ENCODE assay signal across 22 mouse cellular contexts in the genomic region with DNA sequence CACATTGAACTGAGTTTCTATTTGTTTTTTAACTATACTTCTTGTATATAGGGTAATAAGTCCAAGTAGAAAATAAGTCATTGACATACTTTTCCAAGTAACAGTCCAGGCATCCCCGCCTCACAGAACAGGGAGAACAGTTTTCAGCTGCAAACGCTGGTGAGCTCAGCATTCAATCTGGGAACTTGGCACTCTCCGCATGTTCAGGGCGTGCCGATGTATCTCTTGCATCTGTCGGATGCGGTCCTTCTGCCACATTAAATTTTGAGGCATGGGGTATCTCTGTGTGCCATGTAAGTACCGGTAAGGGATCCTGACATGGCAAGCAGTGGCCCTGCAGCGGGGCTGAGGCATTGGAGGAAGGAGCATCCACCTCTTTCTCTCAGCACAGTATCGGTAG. TPM values are rescaled to one million over a fixed set of nuclear protein-coding genes. Genes with fewer than 3 reads are reported as not detected.
DNase-seq lines count a peak whose midpoint lies in the region; TF ChIP-seq lines count a peak whose summit lies in the region.
"Had no signal": no experiment of that assay in that cellular context is flagged by ENCODE, and none has a peak within 500 bp of the region (broad histone marks: within the 10 kb centered on the region; RNA-seq: fewer than 3 reads in every experiment).

No protein-coding gene starts in this region.

- peak overlapping the region; percentile 17 for H3K4me3 ChIP-seq in cerebellum, adult 2 months (replicated peaks; ENCODE audit: insufficient read depth, low read depth, low read length)
- no peak overlapping the region for H3K4me3 ChIP-seq in gastrocnemius, adult 2 months
- H3K4me3 ChIP-seq: embryonic facial prominence, embryonic 15.5 days; hindbrain, embryonic 10.5 days; limb, embryonic 15.5 days; liver, embryonic 15.5 days; midbrain, embryonic 13.5 days; neural tube, embryonic 12.5 days had no signal

- H3K27me3 ChIP-seq in cerebellum, adult 2 months (ENCODE audit: control insufficient read depth, insufficient read depth, low read length), result no peaks in the 10 kb centered on the region
- H3K27me3 ChIP-seq: embryonic facial prominence, embryonic 15.5 days; limb, embryonic 15.5 days; liver, embryonic 15.5 days; midbrain, embryonic 13.5 days; neural tube, embryonic 12.5 days; Patski had no signal

- no peak overlapping the region for H3K27ac ChIP-seq in cerebellum, adult 2 months (ENCODE audit: insufficient read depth, low read length)
- no peak overlapping the region for H3K27ac ChIP-seq in gastrocnemius, adult 2 months
- H3K27ac ChIP-seq: embryonic facial prominence, embryonic 15.5 days; hindbrain, embryonic 10.5 days; kidney, postnatal 0 days; limb, embryonic 15.5 days; liver, embryonic 15.5 days; midbrain, embryonic 13.5 days; neural tube, embryonic 12.5 days had no signal

- TF ChIP-seq POLR2A in cerebellum, adult 2 months (IDR thresholded peaks at IDR 0.05; ENCODE audit: borderline replicate concordance, insufficient read depth, low read length), result no peak

- intact Hi-C loops in gastrocnemius, adult 2 months (cut with DNase I), result no loop called here
- intact Hi-C loops in gastrocnemius, postnatal 14 days (cut with DNase I; ENCODE audit: low total_unique reads), result no loop called here

- no peak for TF ChIP-seq CTCF in cerebellum, adult 2 months (IDR thresholded peaks at IDR 0.05; ENCODE audit: borderline replicate concordance, insufficient read depth, low read depth, low read length)
- no peak for TF ChIP-seq CTCF in gastrocnemius, adult 2 months (IDR thresholded peaks at IDR 0.05)

- H3K4me1 ChIP-seq in cerebellum, adult 2 months (ENCODE audit: control insufficient read depth, insufficient read depth, low read length), result peaks cover 15% of the 10 kb centered on the region; the same call in 1 of the 2 replicates
- H3K4me1 ChIP-seq: hindbrain, embryonic 10.5 days; limb, embryonic 15.5 days; midbrain, embryonic 13.5 days; neural tube, embryonic 12.5 days had no signal

- DNase-seq in cerebellum, adult 2 months, result peak in 1 of 2 experiments; percentile 20
- no peak for DNase-seq in cerebellum, adult 11 months
- DNase-seq in gastrocnemius, adult 2 months, result peak; percentile 36
- DNase-seq in gastrocnemius, postnatal 14 days, result no peak
- DNase-seq in brain, adult 2 months (ENCODE audit: low read depth, low spot score), result peak; percentile 71
- peak; percentile 42 to 72 for DNase-seq in layer of hippocampus, postnatal 14 days (ENCODE audit: low spot score in 2 of 2)
- no peak for DNase-seq in kidney, adult 9 months
- no peak for DNase-seq in heart, adult 11 months
- DNase-seq: adrenal gland, postnatal 10 days; cerebellum, adult 9-10 months; kidney, adult 11 months; lung, postnatal 14 days had no signal

- WGBS in cerebellum, adult 2 months, result 20% methylated on average over 10 of the region's 10 CpGs

RNA-seq across cellular contexts. Expression of a gene that starts 9.8 kb away (rescaled TPM):
- polyA plus RNA-seq in cerebellum, adult 2 months (2012; rRNA removed), result 16.1 and 19.1 TPM in 2 replicates
- 1 to 10 TPM; 4.7 to 4.9 TPM for total RNA-seq in gastrocnemius, adult 2 months (2021)
- total RNA-seq in gastrocnemius, postnatal 14 days (2021), result 1 to 10 TPM; 6.5 to 6.9 TPM
- total RNA-seq in layer of hippocampus, postnatal 14 days (2021), result 10 to 100 TPM; 94.3 to 98.1 TPM

RNA-seq across cellular contexts. Expression of a gene that starts 21.0 kb away (rescaled TPM):
- 0.46 and 0.49 TPM in 2 replicates for polyA plus RNA-seq in cerebellum, adult 2 months (2012; rRNA removed)
- under 1 TPM; 0.23 to 0.39 TPM for total RNA-seq in gastrocnemius, adult 2 months (2021)
- total RNA-seq in gastrocnemius, postnatal 14 days (2021), result under 1 TPM; 0.33 to 0.43 TPM
- 1 to 10 TPM; 1.1 to 1.4 TPM for total RNA-seq in layer of hippocampus, postnatal 14 days (2021)
- total RNA-seq: megakaryocyte, adult 5-6 weeks had no signal

RNA-seq across cellular contexts. Expression of a gene that starts 21.1 kb away (rescaled TPM):
- 79.9 and 85.7 TPM in 2 replicates for polyA plus RNA-seq in cerebellum, adult 2 months (2012; rRNA removed)
- total RNA-seq in gastrocnemius, adult 2 months (2021), result 1 to 10 TPM; 6.6 to 8.8 TPM
- 10 to 100 TPM; 13.2 to 13.3 TPM for total RNA-seq in gastrocnemius, postnatal 14 days (2021)
- 10 to 100 TPM; 50.4 to 58.2 TPM for total RNA-seq in layer of hippocampus, postnatal 14 days (2021)

RNA-seq across cellular contexts. Expression of a gene that starts 47.2 kb away (rescaled TPM):
- polyA plus RNA-seq in cerebellum, adult 2 months (2012; rRNA removed), result 8.0 and 8.6 TPM in 2 replicates
- 1 to 10 TPM; 1.9 to 4.5 TPM for total RNA-seq in gastrocnemius, adult 2 months (2021)
- total RNA-seq in gastrocnemius, postnatal 14 days (2021), result 10 to 100 TPM; 26.1 to 31.3 TPM
- 10 to 100 TPM; 11.9 TPM for total RNA-seq in layer of hippocampus, postnatal 14 days (2021)
- polyA plus RNA-seq: CD4-positive, CD25-positive, alpha-beta regulatory T cell, adult 4 months had no signal

RNA-seq across cellular contexts. Expression of a gene that starts 48.1 kb away (rescaled TPM):
- 17.6 and 19.6 TPM in 2 replicates for polyA plus RNA-seq in cerebellum, adult 2 months (2012; rRNA removed)
- total RNA-seq in gastrocnemius, adult 2 months (2021), result 1 to 10 TPM; 2.0 to 4.6 TPM
- total RNA-seq in gastrocnemius, postnatal 14 days (2021), result 10 to 100 TPM; 10.9 to 12.0 TPM
- 1 to 10 TPM; 7.5 to 8.1 TPM for total RNA-seq in layer of hippocampus, postnatal 14 days (2021)
- total RNA-seq: megakaryocyte, adult 5-6 weeks had no signal
- polyA plus RNA-seq: CD4-positive, CD25-positive, alpha-beta regulatory T cell, adult 4 months had no signal

Comparison
In these comparisons a context has a peak if more than half of its experiments do, and no peak if none do; other contexts are left out.
1. DNase-seq: peak in gastrocnemius, adult 2 months (single experiment), brain, adult 2 months (single experiment) and layer of hippocampus, postnatal 14 days (2 of 2); none in cerebellum, adult 11 months (single experiment), gastrocnemius, postnatal 14 days (single experiment), kidney, adult 9 months (single experiment) and heart, adult 11 months (single experiment).
2. RNA of a gene that starts 9.8 kb away (total RNA-seq): 94.3 to 98.1 TPM in layer of hippocampus, postnatal 14 days; 6.5 to 6.9 TPM in gastrocnemius, postnatal 14 days and 4.7 to 4.9 TPM in gastrocnemius, adult 2 months; every median in the first group is over 10 times any median in the second.